Mouse (Mus musculus) cerebellum, adult 18-20 months (tissue): ENCODE measurements around the gene Ebf4.

Source experiments
- DNase-seq, 2 experiments: peaks; one replicate each; pipeline ENCODE4 v3.0.0; 2021

Ebf4 gene

GRCm38 (mm10) chr2:130294936-130295277 lies at the start of gene Ebf4:
Ebf4 (plus strand) TSS chr2:130295169.
- DNase-seq, result peak in 1 of 2 experiments; percentile 41

GRCm38 (mm10) chr2:130246912-130247311 lies 48.1 kb upstream of the Ebf4 start:
- DNase-seq, result peak; percentile 25 to 28

- DNase-seq, result no peak
Measured at GRCm38 (mm10) chr2:130248226-130248625, 46.7 kb upstream of the Ebf4 start.

GRCm38 (mm10) chr2:130256762-130257161 lies 38.2 kb upstream of the Ebf4 start:
- DNase-seq, result no peak

GRCm38 (mm10) chr2:130260822-130261221 lies 34.1 kb upstream of the Ebf4 start:
- DNase-seq, result no peak

- no peak for DNase-seq
Measured at GRCm38 (mm10) chr2:130261914-130262313, 33.1 kb upstream of the Ebf4 start.

- DNase-seq, result no peak
Measured at GRCm38 (mm10) chr2:130262398-130262797, 32.6 kb upstream of the Ebf4 start.

- no peak for DNase-seq
Measured at GRCm38 (mm10) chr2:130265520-130265919, 29.4 kb upstream of the Ebf4 start.

GRCm38 (mm10) chr2:130268074-130268473 lies 26.9 kb upstream of the Ebf4 start:
- no peak for DNase-seq

- DNase-seq, result no peak
Measured at GRCm38 (mm10) chr2:130273732-130274131, 21.2 kb upstream of the Ebf4 start.

- DNase-seq, result peak; percentile 98 to 100
Measured at GRCm38 (mm10) chr2:130274149-130274861, 20.7 kb upstream of the Ebf4 start, which contains the start of gene Nop56. Nop56 (plus strand) TSS chr2:130274430.

- no peak for DNase-seq
Measured at GRCm38 (mm10) chr2:130274862-130275261, 20.1 kb upstream of the Ebf4 start.

GRCm38 (mm10) chr2:130275649-130276048 lies 19.3 kb upstream of the Ebf4 start:
- peak; percentile 32 to 50 for DNase-seq

- no peak for DNase-seq
Measured at GRCm38 (mm10) chr2:130279600-130280091, 15.3 kb upstream of the Ebf4 start.

- no peak for DNase-seq
Measured at GRCm38 (mm10) chr2:130280224-130280623, 14.7 kb upstream of the Ebf4 start.

GRCm38 (mm10) chr2:130280818-130281217 lies 14.2 kb upstream of the Ebf4 start:
- DNase-seq, result no peak

GRCm38 (mm10) chr2:130283854-130284654 lies 10.9 kb upstream of the Ebf4 start, which contains the start of gene Idh3b:
Idh3b (minus strand) TSS chr2:130284547.
- DNase-seq, result peak; percentile 94

- DNase-seq, result no peak
Measured at GRCm38 (mm10) chr2:130289086-130289485, 5.9 kb upstream of the Ebf4 start.

- peak; percentile 78 for DNase-seq
Measured at GRCm38 (mm10) chr2:130291434-130291833, 3.5 kb upstream of the Ebf4 start.

GRCm38 (mm10) chr2:130293009-130293408 lies 2.0 kb upstream of the Ebf4 start:
- no peak for DNase-seq

- no peak for DNase-seq
Measured at GRCm38 (mm10) chr2:130293486-130293885, 1.5 kb upstream of the Ebf4 start.

GRCm38 (mm10) chr2:130294218-130294935 lies 592 bp upstream of the Ebf4 start:
- DNase-seq, result no peak
